Mouse (Mus musculus) right cerebral cortex, adult 2 months (tissue): Measurements from ENCODE around the gene Gm38431.

Experiments
- DNase-seq, 2 experiments: peaks; one replicate each; pipeline ENCODE4 v3.0.0; 2021 to 2022; ENCODE audit warnings: low spot score in 2 of 2

Gene Gm38431

GRCm38 (mm10) chr9:21091707-21092320 is at the start of gene Gm38431, which contains the start of gene Raver1:
TSS of gene Gm38431 (minus strand) at chr9:21091997.
TSS of gene Raver1 (minus strand) at chr9:21092008.
- peak; percentile 96 to 97 for DNase-seq

GRCm38 (mm10) chr9:21138386-21138785 is 46.6 kb upstream of the Gm38431 start:
- no peak for DNase-seq

GRCm38 (mm10) chr9:21137229-21137628 is 45.4 kb upstream of the Gm38431 start:
- peak; percentile 73 to 75 for DNase-seq

DNA sequence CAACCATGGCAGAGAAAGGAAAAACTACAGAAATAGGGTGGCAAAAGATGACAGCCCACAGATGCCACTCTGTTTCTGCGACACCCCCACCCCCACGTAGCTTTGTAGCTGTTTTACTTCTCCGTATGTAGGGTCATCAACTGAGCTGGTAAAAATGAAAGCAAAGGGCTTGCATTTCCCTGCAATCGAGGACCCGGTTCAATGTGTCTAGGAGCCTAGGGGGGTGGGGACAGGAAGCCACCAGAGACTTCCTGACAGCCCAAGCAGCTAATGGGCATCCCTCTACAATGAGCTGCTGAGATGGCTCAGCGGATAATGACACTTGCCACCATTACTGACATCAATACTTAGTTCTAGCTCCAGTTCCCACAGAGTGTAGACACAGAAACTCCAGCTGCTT is 44.6 kb upstream of the Gm38431 start:
- DNase-seq, result no peak

DNA sequence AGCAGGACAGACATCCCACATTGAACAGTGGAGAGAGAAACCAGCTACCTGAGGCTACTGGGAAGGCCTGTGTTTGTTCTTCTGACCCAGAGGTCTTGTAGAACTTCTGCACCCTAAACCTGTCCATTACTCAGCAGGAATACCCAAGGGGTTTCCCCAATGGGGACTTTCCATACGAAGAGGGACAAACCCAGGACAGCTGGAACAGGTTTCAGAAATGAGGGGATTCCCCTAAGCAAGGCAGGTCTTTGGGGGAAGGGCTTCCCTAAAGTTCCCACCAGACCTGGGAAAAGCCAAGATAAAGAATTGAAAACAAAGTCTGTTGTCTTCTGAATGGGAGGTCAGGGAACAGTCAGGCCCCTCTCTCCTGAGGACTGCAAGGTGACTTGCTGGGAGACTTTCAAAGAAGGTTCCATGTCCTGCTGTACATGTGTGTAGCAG is 44.2 kb upstream of the Gm38431 start:
- no peak for DNase-seq

DNA sequence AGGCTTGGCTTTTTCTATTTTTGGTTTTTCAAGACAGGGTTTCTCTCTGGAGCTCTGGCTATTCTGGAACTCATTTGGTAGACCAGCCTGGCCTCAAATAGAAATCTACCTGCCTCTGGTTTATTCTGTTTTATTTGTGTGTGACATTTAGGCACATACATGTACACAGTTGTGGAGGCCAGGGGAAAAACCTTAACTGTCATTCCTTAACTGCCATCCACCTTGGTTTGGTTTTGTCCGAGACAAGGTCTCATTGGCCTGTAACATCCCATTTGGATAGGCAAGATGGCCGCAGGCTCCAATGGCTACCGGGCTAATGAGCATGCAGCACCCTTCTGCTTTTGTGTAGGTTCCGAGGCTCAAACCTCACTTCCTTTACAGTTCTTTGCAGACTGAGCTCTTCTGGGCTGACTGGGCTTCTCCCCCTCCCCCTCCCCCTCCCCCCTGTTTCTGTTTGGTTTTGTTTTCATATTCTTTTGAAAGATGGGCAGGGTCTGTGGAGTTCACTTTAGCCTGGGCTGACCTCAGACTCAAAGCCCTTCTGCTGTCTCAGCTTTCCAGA is 43.6 kb upstream of the Gm38431 start:
- DNase-seq, result no peak

- no peak for DNase-seq
Measured at GRCm38 (mm10) chr9:21134595-21135328, 43.0 kb upstream of the Gm38431 start.

DNA sequence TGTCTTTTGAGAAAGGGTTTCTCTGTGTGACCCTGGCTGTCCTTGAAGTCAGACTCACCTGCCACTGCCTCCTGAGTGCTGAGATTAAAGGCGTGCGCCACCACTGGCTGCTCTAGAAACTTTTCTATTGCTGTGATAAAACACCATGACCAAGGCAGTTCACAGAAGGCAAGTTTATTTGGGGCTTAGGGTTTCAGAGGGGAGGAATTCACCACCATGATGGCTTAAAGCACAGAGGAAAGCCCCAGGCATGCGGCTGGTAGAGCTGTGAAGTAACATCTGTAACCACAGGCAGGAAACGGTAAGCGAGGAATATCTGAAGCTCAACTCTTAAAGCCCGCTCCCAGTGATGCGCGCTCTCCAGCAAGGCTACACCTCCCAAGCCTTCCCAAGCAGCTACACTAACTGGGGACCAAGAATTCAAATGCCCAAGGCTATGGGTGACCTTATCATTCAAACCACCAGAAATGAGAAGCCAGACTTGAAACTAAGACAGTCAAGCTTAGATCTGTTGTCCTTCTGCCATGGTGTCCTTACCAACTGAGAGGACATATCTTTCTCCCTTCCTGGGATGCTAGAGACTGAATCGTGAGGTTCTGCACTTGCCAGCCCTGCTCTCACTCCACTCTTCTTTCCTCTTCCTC is 41.4 kb upstream of the Gm38431 start:
- no peak for DNase-seq

DNA sequence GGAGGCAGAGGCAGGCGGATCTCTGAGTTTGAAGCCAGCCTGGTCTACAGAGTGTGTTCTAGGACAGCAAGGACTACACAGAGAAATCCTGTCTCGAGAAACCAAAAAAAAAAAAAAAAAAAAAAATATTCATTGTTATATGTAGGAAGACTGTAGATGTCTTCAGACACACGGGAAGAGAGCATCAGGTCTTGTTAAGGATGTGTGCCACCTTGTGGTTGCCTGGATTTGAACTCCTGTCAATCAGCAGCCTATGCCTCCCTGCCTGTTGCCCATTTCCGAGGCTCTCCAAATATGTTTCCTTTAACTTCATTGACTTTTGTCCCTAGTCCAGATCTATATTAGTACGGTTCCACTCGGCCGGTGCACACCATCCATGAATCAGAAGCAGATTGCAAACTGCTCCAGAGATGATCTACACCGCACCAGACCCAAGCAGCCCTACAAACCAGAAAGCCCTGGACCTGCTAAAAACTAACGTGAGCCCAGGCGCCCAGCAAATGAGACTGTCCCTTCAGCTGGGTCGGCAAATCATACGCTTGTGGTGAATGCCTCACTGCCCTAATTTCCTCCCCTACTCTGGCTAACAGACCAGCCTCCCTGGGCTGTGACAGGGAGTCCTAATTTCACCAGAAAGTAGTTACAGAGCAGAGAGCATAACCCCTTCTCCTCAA is 40.4 kb upstream of the Gm38431 start:
- DNase-seq, result peak; percentile 32

DNA sequence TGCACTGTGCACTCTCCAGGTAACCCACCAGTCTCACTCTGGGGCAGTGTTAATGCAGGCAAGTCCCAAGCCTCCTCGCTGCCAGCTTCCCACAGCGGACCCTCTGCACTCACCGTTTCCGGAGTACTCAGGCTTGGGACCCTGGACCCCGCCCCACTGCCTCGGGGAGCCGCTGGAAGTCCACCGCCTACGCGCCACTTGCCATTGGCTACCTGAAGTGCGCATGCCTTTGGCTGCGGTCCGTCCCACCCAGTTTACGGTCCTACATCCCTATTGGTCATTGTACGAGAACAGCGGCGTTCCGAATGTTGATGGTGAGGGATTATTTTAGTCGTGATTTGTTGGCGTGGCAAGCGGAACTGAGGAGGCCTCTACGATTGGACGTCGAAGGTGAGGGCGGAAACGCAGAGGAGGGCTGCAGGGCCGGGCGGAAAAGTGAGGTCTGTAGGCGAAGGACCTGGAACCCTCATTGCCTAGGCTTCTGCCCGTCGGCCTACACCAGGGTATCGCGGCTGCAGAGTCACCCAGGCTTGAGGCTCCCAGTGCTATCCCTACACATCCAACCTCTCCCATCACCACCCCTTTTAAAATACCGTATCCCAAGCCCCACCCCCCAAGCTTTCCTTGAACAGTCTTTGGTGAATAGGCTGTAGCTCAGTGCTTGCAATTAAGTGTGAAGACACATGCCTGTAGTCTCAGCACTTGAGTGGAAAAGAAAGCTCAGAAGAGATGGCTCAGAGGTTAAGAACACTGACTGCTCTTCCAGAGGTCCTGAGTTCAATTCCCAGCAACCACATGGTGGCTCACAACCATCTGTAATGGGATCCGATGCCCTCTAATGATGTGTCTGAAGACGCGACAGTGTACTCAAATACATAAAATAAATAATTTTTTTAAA is 39.5 kb upstream of the Gm38431 start, which contains the start of gene Tyk2:
Gene Tyk2 (minus strand): TSS at position 185 of the 898 bp plus-strand sequence.
- peak; percentile 92 to 94 for DNase-seq

GRCm38 (mm10) chr9:21126259-21126627 is 34.4 kb upstream of the Gm38431 start:
- no peak for DNase-seq

GRCm38 (mm10) chr9:21125502-21126258 is 33.9 kb upstream of the Gm38431 start:
- DNase-seq, result no peak

DNA sequence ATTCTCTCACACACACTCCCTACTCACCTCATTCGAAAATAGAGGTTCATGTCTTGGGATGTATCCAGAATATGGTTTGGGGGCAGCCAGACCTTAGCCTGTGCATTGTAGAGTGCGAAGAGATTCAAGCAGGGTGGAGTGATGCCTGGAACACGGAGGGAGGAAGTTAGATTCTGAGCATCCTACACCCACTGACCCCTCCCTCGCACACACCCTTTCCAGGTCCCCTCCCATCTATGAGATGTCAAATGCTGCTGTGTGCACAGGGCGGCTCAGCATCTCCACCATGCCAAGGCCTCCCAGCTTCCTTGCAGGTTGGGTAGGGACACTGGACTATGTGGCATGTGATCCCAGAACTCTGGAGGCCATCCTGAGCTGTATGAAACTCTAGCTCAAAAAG is 33.0 kb upstream of the Gm38431 start:
- DNase-seq, result no peak

- DNase-seq, result no peak
Measured at GRCm38 (mm10) chr9:21121483-21121882, 29.7 kb upstream of the Gm38431 start.

GRCm38 (mm10) chr9:21117073-21117472 is 25.3 kb upstream of the Gm38431 start:
- DNase-seq, result no peak

DNA sequence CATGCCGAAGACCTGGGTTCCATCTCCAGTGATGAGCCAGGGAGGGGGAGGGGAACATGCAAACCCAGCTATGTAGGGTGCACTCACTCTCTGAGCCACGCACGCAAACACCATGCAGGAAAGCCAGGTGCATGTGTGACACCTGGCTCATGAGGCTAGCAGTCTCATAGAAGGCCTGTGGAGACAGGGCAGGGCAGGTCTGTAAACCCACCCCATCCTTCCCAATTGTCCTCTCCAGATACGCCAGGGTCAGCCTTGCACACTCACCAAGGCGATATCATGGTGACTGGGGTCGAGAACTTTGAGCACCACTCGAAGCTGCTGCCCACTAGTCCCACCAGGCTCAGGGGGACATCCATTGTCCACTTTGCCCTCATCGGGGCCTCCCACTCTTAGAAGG is 23.3 kb upstream of the Gm38431 start:
- no peak for DNase-seq

- no peak for DNase-seq
Measured at GRCm38 (mm10) chr9:21114190-21114589, 22.4 kb upstream of the Gm38431 start.

DNA sequence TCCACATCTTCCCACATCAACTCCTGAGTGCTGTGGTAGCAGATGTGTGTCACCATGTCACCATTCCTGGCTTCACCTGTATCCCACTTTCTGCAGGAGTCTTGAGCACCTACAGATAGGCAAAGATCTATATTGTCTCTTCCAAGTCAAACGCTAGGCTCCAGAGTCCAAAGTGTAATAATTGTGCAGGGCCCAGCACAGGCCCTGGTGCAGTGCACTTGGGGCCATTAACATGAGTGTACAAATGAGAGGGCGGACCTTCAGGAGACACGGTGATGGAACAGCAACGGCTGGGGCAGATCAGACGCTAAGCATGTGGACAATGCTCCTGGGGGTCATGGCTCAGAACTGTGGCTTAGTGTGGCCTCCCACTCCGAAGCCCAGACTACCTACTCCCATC is 22.0 kb upstream of the Gm38431 start:
- DNase-seq, result no peak

DNA sequence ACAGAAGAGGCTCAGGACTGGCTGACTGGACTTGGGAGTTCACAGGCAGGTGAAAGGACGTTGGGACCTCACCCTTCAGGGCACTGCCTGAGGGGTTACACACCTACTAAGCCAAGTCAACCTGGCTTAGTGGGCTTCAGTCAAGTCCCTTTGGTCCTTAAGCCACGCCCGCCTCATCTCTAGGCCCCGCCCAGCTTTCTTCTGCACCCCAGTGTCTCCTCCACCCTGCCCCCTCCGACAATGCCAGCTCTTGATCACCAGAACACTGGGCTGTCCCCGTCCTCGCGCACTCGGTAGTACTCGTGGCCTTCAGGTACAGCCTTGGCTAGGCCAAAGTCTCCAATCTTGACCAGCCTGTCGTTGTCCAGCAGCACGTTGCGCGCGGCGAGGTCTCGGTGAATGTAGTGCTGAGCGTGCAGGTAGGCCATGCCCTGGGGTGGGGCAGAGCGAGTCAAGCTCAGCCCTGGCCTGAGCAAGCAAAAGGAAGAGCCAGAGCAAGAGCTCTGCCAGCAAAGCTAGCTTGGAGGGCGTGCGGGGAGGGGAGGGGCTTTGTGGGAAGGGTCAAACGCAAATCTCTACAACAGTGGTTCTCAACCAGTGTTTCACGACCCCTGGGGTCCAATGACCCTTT is 15.9 kb upstream of the Gm38431 start:
- DNase-seq, result no peak
